ENCODE assay signal across 16 mouse cellular contexts in the genomic region with DNA sequence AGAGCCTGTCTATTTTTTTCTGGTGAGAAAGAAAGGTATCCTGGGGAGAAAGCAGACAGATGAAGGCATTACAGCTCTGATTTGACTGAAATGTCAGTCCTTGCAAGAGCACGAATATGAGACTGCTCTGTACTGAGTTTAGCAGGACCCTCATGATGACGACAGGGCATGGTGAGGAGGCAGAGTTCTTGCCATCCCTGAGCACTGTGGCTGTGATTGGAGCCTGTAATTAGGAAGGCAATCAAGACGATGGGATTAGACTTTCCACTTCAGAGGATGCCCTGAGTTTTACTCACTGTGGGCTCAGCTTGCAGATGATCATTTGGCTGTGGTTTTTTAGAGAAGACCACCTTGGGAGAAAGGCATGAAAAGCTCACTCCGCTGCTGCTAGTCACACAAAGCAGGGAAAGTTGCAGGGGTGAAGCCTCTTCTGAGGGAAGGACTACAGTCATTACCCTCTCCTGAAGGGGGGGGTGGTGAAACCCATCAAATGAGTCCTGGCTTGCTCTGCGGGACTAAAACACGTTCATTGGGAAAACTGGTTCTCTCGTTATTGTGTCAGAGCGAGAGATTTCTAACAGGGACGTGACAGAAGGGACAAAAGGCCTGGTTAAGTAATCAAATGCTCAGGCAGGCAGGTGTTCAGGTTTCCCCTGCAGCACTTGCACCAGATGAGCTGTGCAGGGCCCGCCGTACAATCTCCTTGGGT.
DNase-seq lines count a peak whose midpoint lies in the region; ATAC-seq and TF ChIP-seq lines count a peak whose summit lies in the region.
"Had no signal": no experiment of that assay in that cellular context is flagged by ENCODE, and none has a peak within 500 bp of the region (broad histone marks: within the 10 kb centered on the region; RNA-seq: fewer than 3 reads in every experiment).

No protein-coding gene starts in this region.

- H3K9ac ChIP-seq in hindbrain, embryonic 15.5 days = no peak overlapping the region
- no peak overlapping the region for H3K9ac ChIP-seq in hindbrain, embryonic 12.5 days
- no peak overlapping the region for H3K9ac ChIP-seq in embryonic facial prominence, embryonic 11.5 days (replicated peaks; ENCODE audit: low read length)
- no peak overlapping the region for H3K9ac ChIP-seq in forebrain, postnatal 0 days
- H3K9ac ChIP-seq in midbrain, embryonic 16.5 days (ENCODE audit: low read depth, low read length) = no peak overlapping the region
- H3K9ac ChIP-seq: intestine, embryonic 15.5 days; liver, embryonic 13.5 days had no signal

- TF ChIP-seq CTCF in forebrain, postnatal 0 days (IDR thresholded peaks at IDR 0.05; ENCODE audit: low read depth) = no peak

- no peaks in the 10 kb centered on the region for H3K9me3 ChIP-seq in hindbrain, embryonic 15.5 days
- H3K9me3 ChIP-seq in hindbrain, embryonic 12.5 days (replicated peaks) = no peaks in the 10 kb centered on the region
- no peaks in the 10 kb centered on the region for H3K9me3 ChIP-seq in embryonic facial prominence, embryonic 11.5 days (replicated peaks; ENCODE audit: control insufficient read depth, low read length)
- no peaks in the 10 kb centered on the region for H3K9me3 ChIP-seq in forebrain, postnatal 0 days (ENCODE audit: low read length)
- no peaks in the 10 kb centered on the region for H3K9me3 ChIP-seq in midbrain, embryonic 16.5 days (replicated peaks; ENCODE audit: control insufficient read depth, low read length, poor library complexity, severe bottlenecking)
- H3K9me3 ChIP-seq: intestine, embryonic 15.5 days; liver, embryonic 13.5 days had no signal

- no peak overlapping the region for H3K4me3 ChIP-seq in hindbrain, embryonic 15.5 days
- no peak overlapping the region for H3K4me3 ChIP-seq in hindbrain, embryonic 12.5 days
- no peak overlapping the region for H3K4me3 ChIP-seq in embryonic facial prominence, embryonic 11.5 days (ENCODE audit: low read depth, low read length)
- no peak overlapping the region for H3K4me3 ChIP-seq in forebrain, postnatal 0 days (ENCODE audit: low read depth, low read length)
- no peak overlapping the region for H3K4me3 ChIP-seq in midbrain, embryonic 16.5 days (ENCODE audit: low read depth, low read length)
- H3K4me3 ChIP-seq: intestine, embryonic 15.5 days; liver, embryonic 13.5 days had no signal

- H3K27me3 ChIP-seq in hindbrain, embryonic 15.5 days = no peaks in the 10 kb centered on the region
- H3K27me3 ChIP-seq in hindbrain, embryonic 12.5 days = no peaks in the 10 kb centered on the region
- H3K27me3 ChIP-seq in embryonic facial prominence, embryonic 11.5 days (ENCODE audit: control insufficient read depth, insufficient read depth, low read length) = no peaks in the 10 kb centered on the region
- H3K27me3 ChIP-seq in forebrain, postnatal 0 days (ENCODE audit: insufficient read depth, low read length) = no peaks in the 10 kb centered on the region
- H3K27me3 ChIP-seq in midbrain, embryonic 16.5 days (ENCODE audit: control insufficient read depth, insufficient read depth, low read depth, low read length) = no peaks in the 10 kb centered on the region
- H3K27me3 ChIP-seq: intestine, embryonic 15.5 days; liver, embryonic 13.5 days had no signal

- no peak overlapping the region for H3K27ac ChIP-seq in hindbrain, embryonic 15.5 days (replicated peaks)
- H3K27ac ChIP-seq in hindbrain, embryonic 12.5 days = no peak overlapping the region
- H3K27ac ChIP-seq in embryonic facial prominence, embryonic 11.5 days (replicated peaks; ENCODE audit: low read depth, low read length) = no peak overlapping the region
- no peak overlapping the region for H3K27ac ChIP-seq in forebrain, postnatal 0 days (ENCODE audit: low read depth, low read length)
- H3K27ac ChIP-seq in midbrain, embryonic 16.5 days (ENCODE audit: low read length) = no peak overlapping the region
- H3K27ac ChIP-seq: intestine, embryonic 15.5 days; liver, embryonic 13.5 days had no signal

- no peaks in the 10 kb centered on the region for H3K4me1 ChIP-seq in hindbrain, embryonic 15.5 days (replicated peaks)
- H3K4me1 ChIP-seq in hindbrain, embryonic 12.5 days = no peaks in the 10 kb centered on the region
- H3K4me1 ChIP-seq in embryonic facial prominence, embryonic 11.5 days (ENCODE audit: control insufficient read depth, insufficient read depth, low read length) = no peaks in the 10 kb centered on the region
- no peaks in the 10 kb centered on the region for H3K4me1 ChIP-seq in forebrain, postnatal 0 days (ENCODE audit: insufficient read depth)
- 0 out of 2 replicates have a peak, but pooled peaks cover 2% of the 10 kb centered on the region for H3K4me1 ChIP-seq in midbrain, embryonic 16.5 days (ENCODE audit: control insufficient read depth, insufficient read depth, low read length)
- H3K4me1 ChIP-seq: intestine, embryonic 15.5 days; liver, embryonic 13.5 days had no signal

- no peak overlapping the region for H3K4me2 ChIP-seq in hindbrain, embryonic 15.5 days
- H3K4me2 ChIP-seq in hindbrain, embryonic 12.5 days (replicated peaks) = no peak overlapping the region
- H3K4me2 ChIP-seq in embryonic facial prominence, embryonic 11.5 days (ENCODE audit: low read depth, low read length) = no peak overlapping the region
- no peak overlapping the region for H3K4me2 ChIP-seq in forebrain, postnatal 0 days (ENCODE audit: low read depth)
- H3K4me2 ChIP-seq in midbrain, embryonic 16.5 days (ENCODE audit: low read length) = no peak overlapping the region
- H3K4me2 ChIP-seq: intestine, embryonic 15.5 days; liver, embryonic 13.5 days had no signal

- ATAC-seq in hindbrain, embryonic 15.5 days (ENCODE audit: low FRiP score, low read depth) = 0 out of 2 replicates have a peak, but pooled peaks have one; percentile 11
- no peak for ATAC-seq in hindbrain, embryonic 12.5 days (ENCODE audit: low FRiP score)
- ATAC-seq in embryonic facial prominence, embryonic 11.5 days (replicated peaks; ENCODE audit: insufficient number of reproducible peaks, low FRiP score, low TSS enrichment, low read depth) = peak; percentile 82; the same call in 1 of the 2 replicates
- ATAC-seq in forebrain, postnatal 0 days = peak; percentile 38; the same call in 1 of the 2 replicates
- ATAC-seq in midbrain, embryonic 16.5 days = 0 out of 2 replicates have a peak, but pooled peaks have one; percentile 54
- ATAC-seq: activated CD4-positive, CD25-positive, alpha-beta regulatory T cell, adult 4 months; intestine, embryonic 15.5 days had no signal

- DNase-seq in embryonic facial prominence, embryonic 11.5 days (ENCODE audit: low spot score) = peak; percentile 74
- DNase-seq in forebrain, postnatal 0 days = no peak
- DNase-seq in left cerebral cortex, postnatal 25 days (ENCODE audit: low spot score in 2 of 2) = no peak
- no peak for DNase-seq in cerebellum, adult 11-12 months
- no peak for DNase-seq in right cerebral cortex, adult 2 months (ENCODE audit: low spot score in 2 of 2)
- DNase-seq: cerebellum, adult 2 months; gastrocnemius, postnatal 10 days; kidney, postnatal 14 days; layer of hippocampus, postnatal 36 days; liver, embryonic 13.5 days; lung, postnatal 14 days had no signal

- 33% methylated on average over 11 of the region's 11 CpGs for WGBS in hindbrain, embryonic 15.5 days
- WGBS in hindbrain, embryonic 12.5 days = 31% methylated on average over 11 of the region's 11 CpGs
- WGBS in embryonic facial prominence, embryonic 11.5 days = 30% methylated on average over 11 of the region's 11 CpGs
- 13% methylated on average over 11 of the region's 11 CpGs for WGBS in forebrain, postnatal 0 days
- WGBS in midbrain, embryonic 16.5 days = 20% methylated on average over 11 of the region's 11 CpGs

- no peaks in the 10 kb centered on the region for H3K36me3 ChIP-seq in hindbrain, embryonic 15.5 days
- H3K36me3 ChIP-seq in hindbrain, embryonic 12.5 days = no peaks in the 10 kb centered on the region
- no peaks in the 10 kb centered on the region for H3K36me3 ChIP-seq in embryonic facial prominence, embryonic 11.5 days (replicated peaks; ENCODE audit: control insufficient read depth, insufficient read depth, low read depth, low read length)
- no peaks in the 10 kb centered on the region for H3K36me3 ChIP-seq in forebrain, postnatal 0 days (ENCODE audit: insufficient read depth)
- H3K36me3 ChIP-seq in midbrain, embryonic 16.5 days (ENCODE audit: control insufficient read depth, insufficient read depth, low read length) = no peaks in the 10 kb centered on the region
- H3K36me3 ChIP-seq: intestine, embryonic 15.5 days; liver, embryonic 13.5 days had no signal

- intact Hi-C loops in left cerebral cortex, postnatal 25 days (cut with DNase I) = no loop called here
